Mouse (Mus musculus) urinary bladder, postnatal 14 days (tissue): Measurements from ENCODE around the gene Cacna2d3.
A peak's percentile ranks its signal among the peaks of the same experiment; 100 is the strongest.

Experiments used
- DNase-seq: peaks from one replicate; pipeline ENCODE4 v3.0.0; 2021; ENCODE audit warnings: low spot score

Cacna2d3 gene

GRCm38 (mm10) chr14:29721488-29722385, at the start of gene Cacna2d3:
Cacna2d3 (minus strand) TSS chr14:29721864.
- DNase-seq: peak; percentile 52

GRCm38 (mm10) chr14:29769486-29769885, 47.8 kb upstream of the Cacna2d3 start:
- no peak for DNase-seq

- no peak for DNase-seq
Observed at GRCm38 (mm10) chr14:29752876-29753275, 31.2 kb upstream of the Cacna2d3 start.

GRCm38 (mm10) chr14:29738751-29739150, 17.1 kb upstream of the Cacna2d3 start:
- no peak for DNase-seq

- no peak for DNase-seq
Observed at GRCm38 (mm10) chr14:29730256-29730655, 8.6 kb upstream of the Cacna2d3 start.

- DNase-seq: no peak
Observed at GRCm38 (mm10) chr14:29729009-29729408, 7.3 kb upstream of the Cacna2d3 start.

GRCm38 (mm10) chr14:29727596-29727995, 5.9 kb upstream of the Cacna2d3 start:
- DNase-seq: no peak

GRCm38 (mm10) chr14:29723267-29723666, 1.6 kb upstream of the Cacna2d3 start:
- DNase-seq: no peak

GRCm38 (mm10) chr14:29722386-29723221, 940 bp upstream of the Cacna2d3 start:
- DNase-seq: peak; percentile 15

GRCm38 (mm10) chr14:29721131-29721487, 555 bp downstream of the Cacna2d3 start:
- DNase-seq: no peak

- DNase-seq: no peak
Observed at GRCm38 (mm10) chr14:29720334-29720911, 1.2 kb downstream of the Cacna2d3 start.

GRCm38 (mm10) chr14:29712621-29713020, 9.0 kb downstream of the Cacna2d3 start:
- no peak for DNase-seq

- no peak for DNase-seq
Observed at GRCm38 (mm10) chr14:29707561-29708335, 13.9 kb downstream of the Cacna2d3 start.

GRCm38 (mm10) chr14:29702762-29703161, 18.9 kb downstream of the Cacna2d3 start:
- DNase-seq: no peak

- peak; percentile 21 for DNase-seq
Observed at GRCm38 (mm10) chr14:29696131-29696530, 25.5 kb downstream of the Cacna2d3 start.

- DNase-seq: no peak
Observed at GRCm38 (mm10) chr14:29672436-29673050, 49.1 kb downstream of the Cacna2d3 start.

- DNase-seq: no peak
Observed at GRCm38 (mm10) chr14:29669826-29670225, 51.8 kb downstream of the Cacna2d3 start.

GRCm38 (mm10) chr14:29657006-29657405, 64.7 kb downstream of the Cacna2d3 start:
- peak; percentile 7 for DNase-seq

GRCm38 (mm10) chr14:29650591-29650990, 71.1 kb downstream of the Cacna2d3 start:
- DNase-seq: no peak

- no peak for DNase-seq
Observed at GRCm38 (mm10) chr14:29648721-29649120, 72.9 kb downstream of the Cacna2d3 start.

GRCm38 (mm10) chr14:29645421-29645820, 76.2 kb downstream of the Cacna2d3 start:
- no peak for DNase-seq
